Mouse (Mus musculus) liver (tissue): ENCODE measurements around the gene Tead2.
A peak's percentile ranks its signal among the peaks of the same experiment; 100 is the strongest.
"Not testable (repeated sequence)": the region's sequence is repeated elsewhere in the genome, so short reads cannot be mapped to it uniquely, and the experiment has no call there.

Experiments
- DNase-seq: peaks from one replicate; pipeline ENCODE4 v3.0.0-alpha.2; 2020; ENCODE audit warnings: mixed read lengths

Tead2 gene

GRCm38 (mm10) chr7:45229459-45230203, 14.1 kb downstream of the Tead2 start:
- DNase-seq = no peak

GRCm38 (mm10) chr7:45231192-45231591, 15.6 kb downstream of the Tead2 start:
- DNase-seq = no peak

GRCm38 (mm10) chr7:45231941-45232340, 16.4 kb downstream of the Tead2 start:
- no peak for DNase-seq

GRCm38 (mm10) chr7:45232716-45233465, 17.3 kb downstream of the Tead2 start:
- DNase-seq = no peak

GRCm38 (mm10) chr7:45233580-45234332, 18.2 kb downstream of the Tead2 start:
- DNase-seq = no peak

GRCm38 (mm10) chr7:45234333-45234841, 18.8 kb downstream of the Tead2 start:
- DNase-seq = peak; percentile 40

- DNase-seq = peak; percentile 43
Observed at GRCm38 (mm10) chr7:45234922-45235571, 19.5 kb downstream of the Tead2 start.

GRCm38 (mm10) chr7:45235656-45236180, 20.2 kb downstream of the Tead2 start:
- DNase-seq = no peak

- no peak for DNase-seq
Observed at GRCm38 (mm10) chr7:45237747-45238699, 22.5 kb downstream of the Tead2 start.

- DNase-seq = peak; percentile 68
Observed at GRCm38 (mm10) chr7:45238723-45239496, 23.4 kb downstream of the Tead2 start, which contains the start of gene Cd37. Gene Cd37, minus strand, starts transcription at chr7:45239115.

GRCm38 (mm10) chr7:45240109-45240508, 24.6 kb downstream of the Tead2 start:
- DNase-seq = no peak

GRCm38 (mm10) chr7:45240633-45241388, 25.3 kb downstream of the Tead2 start, which contains the start of gene Slc6a16:
Gene Slc6a16, plus strand, starts transcription at chr7:45241085.
- DNase-seq = no peak

GRCm38 (mm10) chr7:45241389-45241749, 25.8 kb downstream of the Tead2 start:
- no peak for DNase-seq

GRCm38 (mm10) chr7:45247666-45248065, 32.1 kb downstream of the Tead2 start:
- DNase-seq = no peak

- DNase-seq = no peak
Observed at GRCm38 (mm10) chr7:45253806-45254205, 38.3 kb downstream of the Tead2 start.

- not testable (repeated sequence) for DNase-seq
Observed at GRCm38 (mm10) chr7:45255822-45256221, 40.3 kb downstream of the Tead2 start.

- DNase-seq = no peak
Observed at GRCm38 (mm10) chr7:45257063-45257840, 41.7 kb downstream of the Tead2 start.

- DNase-seq = no peak
Observed at GRCm38 (mm10) chr7:45259281-45259680, 43.7 kb downstream of the Tead2 start.

GRCm38 (mm10) chr7:45262266-45262665, 46.7 kb downstream of the Tead2 start:
- DNase-seq = no peak
